Mouse (Mus musculus): Measurements from ENCODE around the gene Hhat. TPM values are rescaled to one million over a fixed set of nuclear protein-coding genes. Genes with fewer than 3 reads are reported as not detected.

The Hhat gene
- total RNA-seq, 1 experiment = 2.8 TPM

DNA sequence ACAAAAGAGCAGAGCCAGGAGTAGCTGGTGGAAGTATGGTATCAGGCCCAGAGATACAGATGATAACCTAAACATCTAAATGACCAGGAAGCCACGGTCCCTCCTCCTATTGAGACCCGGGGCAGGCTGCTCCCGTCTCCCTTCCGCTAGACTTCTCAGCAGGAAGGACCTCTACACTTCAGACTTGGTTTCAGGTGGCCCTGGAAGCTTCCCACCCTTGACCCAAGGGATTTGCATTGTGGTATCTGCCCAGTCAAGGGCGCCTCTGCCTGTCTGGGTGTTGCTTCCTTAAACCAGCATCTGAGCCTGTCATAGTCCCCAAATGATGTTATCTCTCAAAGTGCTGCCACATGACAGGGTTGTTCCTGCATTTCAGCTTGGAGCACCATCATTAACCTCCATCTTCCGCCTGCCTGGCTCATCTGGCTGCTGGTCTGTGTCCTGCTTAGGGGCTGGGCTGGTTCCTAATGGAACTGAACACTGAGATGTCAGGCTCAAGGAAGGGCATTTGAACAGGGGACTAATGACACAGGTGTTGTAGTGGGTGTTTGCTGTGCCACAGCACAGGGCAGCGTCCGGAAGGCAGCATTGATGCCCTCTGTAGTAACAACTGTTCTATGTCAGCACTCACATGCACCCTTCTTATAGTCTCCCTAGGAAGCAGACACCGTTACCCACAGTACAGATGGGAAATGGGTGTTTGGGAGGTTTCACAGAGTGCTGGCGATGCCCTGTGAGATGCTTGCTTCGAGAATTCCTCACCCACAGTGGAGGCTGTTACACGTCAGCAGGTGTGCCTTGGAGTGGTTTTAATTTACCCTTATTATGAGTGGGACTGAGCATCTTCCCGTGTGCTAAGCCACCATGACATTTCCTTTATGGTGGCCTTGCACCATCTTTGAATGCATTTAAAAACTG lies 280.9 kb downstream of the Hhat start:
- Histone ChIP-seq H3K4me3 (ENCODE audit: insufficient read depth in 1 of 2, low read depth in 1 of 2, low read length in 2 of 2, poor library complexity in 1 of 2, severe bottlenecking in 1 of 2) (no peak overlapping the region), H3K4me1 (ENCODE audit: control insufficient read depth in 2 of 2, insufficient read depth in 2 of 2, low read length in 2 of 2, poor library complexity in 1 of 2) (no peaks in the 10 kb centered on the region), H3K27ac (ENCODE audit: insufficient read depth, low read depth, low read length, poor library complexity, severe bottlenecking) (no peak overlapping the region), H3K9ac (ENCODE audit: insufficient read depth, low read depth, low read length, poor library complexity, severe bottlenecking) (no peak overlapping the region), H3K9me3 (ENCODE audit: control insufficient read depth, insufficient read depth, low read depth, low read length) (no peaks in the 10 kb centered on the region), H3K36me3 (ENCODE audit: control insufficient read depth, insufficient read depth, low read length, poor library complexity, severe bottlenecking) (no peaks in the 10 kb centered on the region)
- DNase-seq (ENCODE audit: low read depth, low spot score) = no peak
- TF ChIP-seq ZNF384 (IDR thresholded peaks at IDR 0.05; ENCODE audit: low read depth, low read length) = no peak
- no peak for TF ChIP-seq ZC3H11A (IDR thresholded peaks at IDR 0.05; ENCODE audit: borderline replicate concordance, low read depth, low read length)
- TF ChIP-seq MAFK (IDR thresholded peaks at IDR 0.05; ENCODE audit: insufficient read depth, low read depth, low read length) = no peak
- TF ChIP-seq HCFC1 (IDR thresholded peaks at IDR 0.05; ENCODE audit: borderline replicate concordance, insufficient read depth, low read length) = no peak
- in situ Hi-C loops (cut with MboI; ENCODE audit: low sequenced_read_pairs in 2 of 2, unreplicated experiment in 2 of 2) = no loop called here

DNA sequence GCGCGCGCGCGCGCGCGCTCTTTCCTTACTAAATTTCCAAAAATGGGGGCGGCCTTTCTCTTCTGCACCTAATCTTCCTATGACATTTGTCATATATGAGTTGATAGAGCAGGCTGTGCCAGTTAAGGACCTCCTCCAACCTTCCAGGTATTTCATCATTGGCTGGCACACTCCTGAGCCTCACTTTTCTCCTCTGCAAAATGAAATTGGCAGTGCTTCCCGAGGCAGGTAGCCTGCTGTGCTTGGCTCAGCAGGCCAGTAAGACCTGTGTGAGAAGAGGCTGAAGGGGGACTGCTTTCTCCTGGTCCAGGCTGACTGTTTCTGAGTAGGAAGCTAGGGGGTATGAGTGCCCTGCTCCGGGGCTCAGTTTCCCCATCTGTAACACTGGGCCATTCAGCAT lies 283.5 kb downstream of the Hhat start:
- no peak overlapping the region for H3K4me3 ChIP-seq (ENCODE audit: insufficient read depth in 1 of 2, low read depth in 1 of 2, low read length in 2 of 2, poor library complexity in 1 of 2, severe bottlenecking in 1 of 2)
- TF ChIP-seq CHD2 (IDR thresholded peaks at IDR 0.05; ENCODE audit: low read depth, low read length) (no peak), ZC3H11A (IDR thresholded peaks at IDR 0.05; ENCODE audit: borderline replicate concordance, low read depth, low read length) (no peak), ZNF384 (IDR thresholded peaks at IDR 0.05; ENCODE audit: low read depth, low read length) (no peak), HCFC1 (IDR thresholded peaks at IDR 0.05; ENCODE audit: borderline replicate concordance, insufficient read depth, low read length) (no peak), MAFK (IDR thresholded peaks at IDR 0.05; ENCODE audit: insufficient read depth, low read depth, low read length) (no peak)
- no peak overlapping the region for H3K27ac ChIP-seq (ENCODE audit: insufficient read depth, low read depth, low read length, poor library complexity, severe bottlenecking)
- in situ Hi-C loops (cut with MboI; ENCODE audit: low sequenced_read_pairs in 2 of 2, unreplicated experiment in 2 of 2) = no loop called here
- no peak overlapping the region for H3K9ac ChIP-seq (ENCODE audit: insufficient read depth, low read depth, low read length, poor library complexity, severe bottlenecking)
- H3K4me1 ChIP-seq (ENCODE audit: control insufficient read depth in 2 of 2, insufficient read depth in 2 of 2, low read length in 2 of 2, poor library complexity in 1 of 2) = no peaks in the 10 kb centered on the region
- no peak for DNase-seq (ENCODE audit: low read depth, low spot score)
- no peaks in the 10 kb centered on the region for H3K9me3 ChIP-seq (ENCODE audit: control insufficient read depth, insufficient read depth, low read depth, low read length)
- H3K36me3 ChIP-seq (ENCODE audit: control insufficient read depth, insufficient read depth, low read length, poor library complexity, severe bottlenecking) = no peaks in the 10 kb centered on the region

DNA sequence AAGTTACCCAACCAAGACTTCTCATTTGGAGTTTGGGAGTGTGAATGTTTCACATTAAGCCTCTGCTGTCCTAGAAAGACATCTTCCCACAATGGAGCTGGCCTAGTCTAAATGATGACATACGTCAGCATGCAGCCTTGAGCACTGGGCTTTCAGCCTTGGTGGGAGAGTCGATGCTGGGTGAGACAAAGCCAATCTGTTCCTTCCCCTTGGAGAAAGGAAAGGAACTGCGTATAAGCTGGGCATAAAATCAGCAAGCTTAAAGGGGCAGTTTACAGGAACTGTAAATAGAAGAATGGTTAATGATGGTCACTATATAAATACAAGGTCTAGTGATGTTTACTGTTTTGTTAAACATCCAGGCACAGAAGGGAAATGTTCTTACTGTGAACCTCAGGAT lies 286.0 kb downstream of the Hhat start:
- Histone ChIP-seq H3K4me3 (ENCODE audit: insufficient read depth in 1 of 2, low read depth in 1 of 2, low read length in 2 of 2, poor library complexity in 1 of 2, severe bottlenecking in 1 of 2) (no peak overlapping the region), H3K36me3 (ENCODE audit: control insufficient read depth, insufficient read depth, low read length, poor library complexity, severe bottlenecking) (no peaks in the 10 kb centered on the region), H3K9ac (ENCODE audit: insufficient read depth, low read depth, low read length, poor library complexity, severe bottlenecking) (no peak overlapping the region), H3K27ac (ENCODE audit: insufficient read depth, low read depth, low read length, poor library complexity, severe bottlenecking) (no peak overlapping the region), H3K4me1 (ENCODE audit: control insufficient read depth in 2 of 2, insufficient read depth in 2 of 2, low read length in 2 of 2, poor library complexity in 1 of 2) (no peaks in the 10 kb centered on the region), H3K9me3 (ENCODE audit: control insufficient read depth, insufficient read depth, low read depth, low read length) (no peaks in the 10 kb centered on the region)
- no peak for TF ChIP-seq ZNF384 (IDR thresholded peaks at IDR 0.05; ENCODE audit: low read depth, low read length)
- DNase-seq (ENCODE audit: low read depth, low spot score) = no peak
- in situ Hi-C loops (cut with MboI; ENCODE audit: low sequenced_read_pairs in 2 of 2, unreplicated experiment in 2 of 2) = no loop called here

DNA sequence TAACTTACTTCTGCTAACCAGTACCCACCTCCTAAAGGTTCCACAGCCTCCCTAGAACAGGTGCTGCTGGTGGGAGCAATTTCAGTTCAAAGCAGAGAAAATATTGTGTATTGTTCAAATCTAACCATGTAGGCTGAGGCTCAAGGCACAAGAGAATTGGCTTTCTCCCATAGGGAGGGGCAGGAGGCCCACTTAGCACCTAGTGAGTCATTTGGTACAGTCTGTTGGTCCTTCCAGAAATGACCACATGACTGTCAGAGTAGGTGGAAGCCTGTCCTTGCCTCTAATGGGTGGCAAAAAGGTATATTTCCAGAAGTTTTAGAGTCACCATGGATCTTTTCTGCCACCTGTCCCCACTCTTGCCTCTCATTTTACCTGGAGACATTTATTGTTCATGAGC lies 289.6 kb downstream of the Hhat start:
- no peak overlapping the region for H3K9ac ChIP-seq (ENCODE audit: insufficient read depth, low read depth, low read length, poor library complexity, severe bottlenecking)
- no peak overlapping the region for H3K4me3 ChIP-seq (ENCODE audit: insufficient read depth in 1 of 2, low read depth in 1 of 2, low read length in 2 of 2, poor library complexity in 1 of 2, severe bottlenecking in 1 of 2)
- no peak overlapping the region for H3K27ac ChIP-seq (ENCODE audit: insufficient read depth, low read depth, low read length, poor library complexity, severe bottlenecking)
- H3K36me3 ChIP-seq (ENCODE audit: control insufficient read depth, insufficient read depth, low read length, poor library complexity, severe bottlenecking) = no peaks in the 10 kb centered on the region
- TF ChIP-seq CHD2 (IDR thresholded peaks at IDR 0.05; ENCODE audit: low read depth, low read length) (no peak), MAFK (IDR thresholded peaks at IDR 0.05; ENCODE audit: insufficient read depth, low read depth, low read length) (no peak), ZNF384 (IDR thresholded peaks at IDR 0.05; ENCODE audit: low read depth, low read length) (no peak), ZC3H11A (IDR thresholded peaks at IDR 0.05; ENCODE audit: borderline replicate concordance, low read depth, low read length) (no peak), HCFC1 (IDR thresholded peaks at IDR 0.05; ENCODE audit: borderline replicate concordance, insufficient read depth, low read length) (no peak)
- in situ Hi-C loops (cut with MboI; ENCODE audit: low sequenced_read_pairs in 2 of 2, unreplicated experiment in 2 of 2) = no loop called here
- no peaks in the 10 kb centered on the region for H3K4me1 ChIP-seq (ENCODE audit: control insufficient read depth in 2 of 2, insufficient read depth in 2 of 2, low read length in 2 of 2, poor library complexity in 1 of 2)
- DNase-seq (ENCODE audit: low read depth, low spot score) = no peak
- no peaks in the 10 kb centered on the region for H3K9me3 ChIP-seq (ENCODE audit: control insufficient read depth, insufficient read depth, low read depth, low read length)
